Mouse (Mus musculus): Measurements from ENCODE around the gene Rbfox2. TPM values are rescaled to one million over a fixed set of nuclear protein-coding genes. Genes with fewer than 3 reads are reported as not detected.

Gene Rbfox2
- polyA plus RNA-seq, 1 experiment from 2014 or later, result 13.1 TPM

Other genes starting within 250 kb of the Rbfox2 start
- 0.10 and 0.11 TPM in 2 replicates for gene Apol7a, start 92.1 kb upstream of the Rbfox2 start, polyA plus RNA-seq (2016; fragmentation: Nextera tagmentation; extraction: Ambion mirVana)
- not detected in 2 replicates for gene Apol9a, start 104.1 kb upstream of the Rbfox2 start, polyA plus RNA-seq (2016; fragmentation: Nextera tagmentation; extraction: Ambion mirVana)
- gene Apol7b, start 140.5 kb upstream of the Rbfox2 start, polyA plus RNA-seq (2016; fragmentation: Nextera tagmentation; extraction: Ambion mirVana), result not detected in 2 replicates
- 0.04 TPM in 1 of 2 replicates, not detected in the other for gene Apol10a, start 170.0 kb upstream of the Rbfox2 start, polyA plus RNA-seq (2016; fragmentation: Nextera tagmentation; extraction: Ambion mirVana)
- 0.19 and 0.42 TPM in 2 replicates for gene Apol11a, start 201.3 kb upstream of the Rbfox2 start, polyA plus RNA-seq (2016; fragmentation: Nextera tagmentation; extraction: Ambion mirVana)
- not detected in 2 replicates for gene Apol7c, start 226.3 kb upstream of the Rbfox2 start, polyA plus RNA-seq (2016; fragmentation: Nextera tagmentation; extraction: Ambion mirVana)

Measured in liver, embryonic 12.5 days (tissue).